Mouse (Mus musculus): ENCODE results near the gene Tsks.

The Tsks gene

DNA sequence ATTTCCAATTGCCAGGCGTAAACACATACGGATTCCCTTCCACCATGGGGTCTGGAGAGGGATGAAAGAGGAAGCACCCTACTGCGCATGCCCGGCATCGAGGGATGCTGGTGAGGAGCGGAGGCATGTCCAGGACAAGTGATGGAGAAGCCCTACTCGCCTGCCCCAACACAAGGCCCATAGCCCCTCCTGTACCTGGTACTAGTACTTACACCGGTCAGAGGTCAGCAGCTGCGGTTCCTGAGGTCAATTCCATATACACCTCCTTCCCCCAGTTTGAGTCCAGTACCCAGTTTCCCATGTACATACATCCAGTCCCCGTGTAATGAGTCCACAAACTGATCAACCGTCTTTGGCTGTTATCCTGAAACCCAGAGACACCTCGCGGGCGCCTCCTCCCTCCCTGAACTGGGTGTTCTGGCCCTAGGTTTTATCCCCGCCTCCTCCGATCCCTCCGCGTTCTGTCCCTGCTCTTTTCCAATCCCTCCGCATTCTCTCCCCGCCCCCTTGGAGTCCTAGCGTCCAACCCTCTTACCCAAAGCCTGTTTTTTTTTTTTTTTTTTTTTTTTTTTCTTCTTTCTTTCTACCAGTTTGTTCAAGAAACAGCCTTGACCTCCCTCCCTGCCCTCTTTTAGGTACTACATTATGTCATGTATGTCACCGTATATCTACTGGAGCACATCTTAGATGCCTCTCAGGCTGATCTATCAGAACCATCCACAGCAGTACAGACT lies 31.5 kb downstream of the Tsks start, which contains the start of gene Cpt1c:
Gene Cpt1c (minus strand): TSS at position 469 of the 734 bp plus-strand sequence.
- Histone ChIP-seq H3K9me3 (ENCODE audit: low read length) (no peaks in the 10 kb centered on the region), H3K27me3 (ENCODE audit: insufficient read depth, low read length) (no peaks in the 10 kb centered on the region), H3K4me1 (replicated peaks; ENCODE audit: low read depth, low read length) (peaks cover 80% of the 10 kb centered on the region), H3K4me3 (replicated peaks; ENCODE audit: low read length) (peak within 1 kb of the TSS; percentile 83), H3K36me3 (ENCODE audit: insufficient read depth, low read length) (peaks cover 65% of the 10 kb centered on the region)
- TF ChIP-seq NANOG (IDR thresholded peaks at IDR 0.05; ENCODE audit: borderline replicate concordance, low read length), result no peak
- TF ChIP-seq CTCF (conservative IDR thresholded peaks at IDR 0.05; ENCODE audit: low read length), result no peak

- Histone ChIP-seq H3K4me3 (replicated peaks; ENCODE audit: low read length) (peak overlapping the region; percentile 3; the same call in 1 of the 2 replicates), H3K36me3 (ENCODE audit: insufficient read depth, low read length) (peaks cover 67% of the 10 kb centered on the region), H3K27me3 (ENCODE audit: insufficient read depth, low read length) (no peaks in the 10 kb centered on the region), H3K4me1 (replicated peaks; ENCODE audit: low read depth, low read length) (peaks cover 81% of the 10 kb centered on the region), H3K9me3 (ENCODE audit: low read length) (no peaks in the 10 kb centered on the region)
- TF ChIP-seq CTCF (conservative IDR thresholded peaks at IDR 0.05; ENCODE audit: low read length), result no peak
These were observed 32.1 kb downstream of the Tsks start for GRCm38 (mm10) chr7:44975117-44975419.

GRCm38 (mm10) chr7:44978300-44978699 lies 35.3 kb downstream of the Tsks start:
- H3K4me3 ChIP-seq (replicated peaks; ENCODE audit: low read length), result no peak overlapping the region
- peaks cover 80% of the 10 kb centered on the region for H3K36me3 ChIP-seq (ENCODE audit: insufficient read depth, low read length)
- peaks cover 86% of the 10 kb centered on the region for H3K4me1 ChIP-seq (replicated peaks; ENCODE audit: low read depth, low read length)
- H3K27me3 ChIP-seq (ENCODE audit: insufficient read depth, low read length), result no peaks in the 10 kb centered on the region
- TF ChIP-seq CTCF (conservative IDR thresholded peaks at IDR 0.05; ENCODE audit: low read length) (no peak), POU5F1 (IDR thresholded peaks at IDR 0.05; ENCODE audit: borderline replicate concordance, low read length) (no peak), NANOG (IDR thresholded peaks at IDR 0.05; ENCODE audit: borderline replicate concordance, low read length) (no peak)
- H3K9me3 ChIP-seq (ENCODE audit: low read length), result no peaks in the 10 kb centered on the region

DNA sequence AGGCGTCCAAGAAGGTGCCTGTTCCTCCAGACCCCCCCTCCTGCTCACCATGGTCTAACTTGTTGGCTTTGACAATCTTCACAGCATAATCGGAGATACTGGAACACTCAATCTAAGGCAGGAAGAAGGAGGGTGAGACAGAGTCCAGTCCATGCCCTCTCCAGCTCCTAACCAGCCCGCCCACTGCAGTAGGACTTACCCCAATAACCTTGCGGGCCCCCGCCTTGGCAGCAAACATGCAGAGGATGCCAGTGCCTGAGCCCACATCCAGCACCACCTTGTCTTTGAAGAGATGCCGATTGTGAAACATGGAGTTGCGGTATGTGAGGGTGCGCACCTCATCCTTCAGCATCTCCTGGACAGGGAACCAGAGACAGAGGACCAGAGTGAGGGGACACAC lies 38.5 kb downstream of the Tsks start:
- Histone ChIP-seq H3K9me3 (ENCODE audit: low read length) (no peaks in the 10 kb centered on the region), H3K4me1 (replicated peaks; ENCODE audit: low read depth, low read length) (peaks cover 82% of the 10 kb centered on the region), H3K4me3 (replicated peaks; ENCODE audit: low read length) (peak overlapping the region; percentile 10; the same call in 1 of the 2 replicates), H3K36me3 (ENCODE audit: insufficient read depth, low read length) (peaks cover 84% of the 10 kb centered on the region), H3K27me3 (ENCODE audit: insufficient read depth, low read length) (no peaks in the 10 kb centered on the region)
- TF ChIP-seq NANOG (IDR thresholded peaks at IDR 0.05; ENCODE audit: borderline replicate concordance, low read length) (no peak), CTCF (conservative IDR thresholded peaks at IDR 0.05; ENCODE audit: low read length) (no peak), POU5F1 (IDR thresholded peaks at IDR 0.05; ENCODE audit: borderline replicate concordance, low read length) (no peak)

GRCm38 (mm10) chr7:44983085-44983484 lies 40.1 kb downstream of the Tsks start:
- peaks cover 71% of the 10 kb centered on the region for H3K36me3 ChIP-seq (ENCODE audit: insufficient read depth, low read length)
- no peaks in the 10 kb centered on the region for H3K9me3 ChIP-seq (ENCODE audit: low read length)
- no peaks in the 10 kb centered on the region for H3K27me3 ChIP-seq (ENCODE audit: insufficient read depth, low read length)
- H3K4me3 ChIP-seq (replicated peaks; ENCODE audit: low read length), result peak overlapping the region; percentile 99
- TF ChIP-seq POU5F1 (IDR thresholded peaks at IDR 0.05; ENCODE audit: borderline replicate concordance, low read length), result no peak
- TF ChIP-seq CTCF (conservative IDR thresholded peaks at IDR 0.05; ENCODE audit: low read length), result peak; percentile 99
- TF ChIP-seq NANOG (IDR thresholded peaks at IDR 0.05; ENCODE audit: borderline replicate concordance, low read length), result no peak
- H3K4me1 ChIP-seq (replicated peaks; ENCODE audit: low read depth, low read length), result peaks cover 75% of the 10 kb centered on the region

DNA sequence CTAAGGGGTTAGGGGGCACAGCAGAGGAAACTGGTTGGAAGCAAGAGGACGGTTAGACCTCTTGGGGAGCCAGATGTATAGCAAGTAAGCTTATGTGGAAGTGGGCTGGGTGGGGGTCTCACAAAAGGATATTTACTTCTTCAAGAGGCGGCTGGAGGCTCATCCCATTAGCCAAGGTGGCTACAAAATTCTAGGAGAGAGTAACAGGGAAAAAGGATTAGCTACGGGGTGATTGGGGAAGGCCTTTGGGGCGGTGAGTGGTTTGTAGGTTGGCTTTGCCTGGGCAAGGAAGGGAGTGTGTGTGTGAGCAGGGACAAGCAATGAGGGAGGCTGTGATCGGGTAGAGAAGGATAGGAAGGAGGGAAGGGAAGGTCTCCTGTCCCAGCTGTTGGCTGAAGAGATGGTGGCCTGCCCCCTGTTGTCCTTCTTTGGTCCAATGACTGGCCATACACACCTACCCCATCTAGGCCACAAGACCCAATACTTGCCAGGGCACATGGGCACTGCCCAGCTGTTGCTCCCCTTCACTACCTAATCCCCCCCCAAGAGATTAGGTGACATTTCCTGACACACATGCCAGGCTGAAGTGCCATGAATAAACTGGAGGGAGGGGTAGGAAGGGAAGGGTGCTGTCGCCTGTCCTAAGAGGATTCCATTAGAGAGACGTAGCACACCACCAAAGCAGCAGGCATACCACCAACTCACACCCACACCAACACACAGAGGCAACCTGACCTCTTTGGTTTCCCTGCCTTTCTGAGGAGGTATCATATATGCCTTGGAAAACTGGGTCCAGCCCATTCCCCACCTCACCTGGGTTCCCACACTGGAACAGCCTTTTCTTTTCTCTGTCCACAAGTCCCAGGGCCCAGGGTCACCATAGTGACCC lies 41.2 kb downstream of the Tsks start:
- H3K36me3 ChIP-seq (ENCODE audit: insufficient read depth, low read length), result peaks cover 70% of the 10 kb centered on the region
- peak overlapping the region; percentile 99 for H3K4me3 ChIP-seq (replicated peaks; ENCODE audit: low read length)
- TF ChIP-seq CTCF (conservative IDR thresholded peaks at IDR 0.05; ENCODE audit: low read length) (no peak), NANOG (IDR thresholded peaks at IDR 0.05; ENCODE audit: borderline replicate concordance, low read length) (no peak), POU5F1 (IDR thresholded peaks at IDR 0.05; ENCODE audit: borderline replicate concordance, low read length) (no peak)
- peaks cover 75% of the 10 kb centered on the region for H3K4me1 ChIP-seq (replicated peaks; ENCODE audit: low read depth, low read length)
- H3K9me3 ChIP-seq (ENCODE audit: low read length), result no peaks in the 10 kb centered on the region
- H3K27me3 ChIP-seq (ENCODE audit: insufficient read depth, low read length), result no peaks in the 10 kb centered on the region

DNA sequence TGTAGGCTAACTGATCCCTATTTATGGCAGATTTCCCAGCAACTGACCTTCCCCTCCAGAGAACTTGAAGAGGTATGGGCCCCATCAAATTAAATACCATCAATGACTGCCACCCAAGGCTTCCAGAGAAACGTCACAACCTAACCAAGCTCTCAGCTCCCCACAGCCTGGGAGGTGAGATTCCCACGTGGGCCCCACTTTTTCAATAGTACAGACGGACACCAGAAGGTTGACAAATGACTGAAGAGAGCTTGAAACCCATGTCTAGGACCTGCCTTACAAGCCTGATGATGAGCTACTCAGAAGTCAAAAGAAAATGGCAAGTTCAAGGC lies 41.8 kb downstream of the Tsks start:
- Histone ChIP-seq H3K4me3 (replicated peaks; ENCODE audit: low read length) (peak overlapping the region; percentile 99), H3K36me3 (ENCODE audit: insufficient read depth, low read length) (peaks cover 70% of the 10 kb centered on the region), H3K27me3 (ENCODE audit: insufficient read depth, low read length) (no peaks in the 10 kb centered on the region), H3K9me3 (ENCODE audit: low read length) (no peaks in the 10 kb centered on the region), H3K4me1 (replicated peaks; ENCODE audit: low read depth, low read length) (peaks cover 75% of the 10 kb centered on the region)
- TF ChIP-seq POU5F1 (IDR thresholded peaks at IDR 0.05; ENCODE audit: borderline replicate concordance, low read length) (no peak), NANOG (IDR thresholded peaks at IDR 0.05; ENCODE audit: borderline replicate concordance, low read length) (no peak), CTCF (conservative IDR thresholded peaks at IDR 0.05; ENCODE audit: low read length) (no peak)

GRCm38 (mm10) chr7:44985595-44986191 lies 42.7 kb downstream of the Tsks start:
- H3K4me1 ChIP-seq (replicated peaks; ENCODE audit: low read depth, low read length), result peaks cover 73% of the 10 kb centered on the region
- TF ChIP-seq CTCF (conservative IDR thresholded peaks at IDR 0.05; ENCODE audit: low read length), result 0 out of 2 replicates have a peak, but pooled peaks have one; percentile 15
- TF ChIP-seq NANOG (IDR thresholded peaks at IDR 0.05; ENCODE audit: borderline replicate concordance, low read length), result no peak
- peaks cover 70% of the 10 kb centered on the region for H3K36me3 ChIP-seq (ENCODE audit: insufficient read depth, low read length)
- no peaks in the 10 kb centered on the region for H3K27me3 ChIP-seq (ENCODE audit: insufficient read depth, low read length)
- H3K9me3 ChIP-seq (ENCODE audit: low read length), result no peaks in the 10 kb centered on the region
- peak overlapping the region; percentile 99 for H3K4me3 ChIP-seq (replicated peaks; ENCODE audit: low read length)

Measured in E14TG2a.4 (cell line).